Mouse (Mus musculus): Measurements from ENCODE around the gene Cabp7. TPM values are rescaled to one million over a fixed set of nuclear protein-coding genes. Genes with fewer than 3 reads are reported as not detected.

The Cabp7 gene
- polyA plus RNA-seq, 1 experiment from 2014 or later, result 2.3 TPM

DNA sequence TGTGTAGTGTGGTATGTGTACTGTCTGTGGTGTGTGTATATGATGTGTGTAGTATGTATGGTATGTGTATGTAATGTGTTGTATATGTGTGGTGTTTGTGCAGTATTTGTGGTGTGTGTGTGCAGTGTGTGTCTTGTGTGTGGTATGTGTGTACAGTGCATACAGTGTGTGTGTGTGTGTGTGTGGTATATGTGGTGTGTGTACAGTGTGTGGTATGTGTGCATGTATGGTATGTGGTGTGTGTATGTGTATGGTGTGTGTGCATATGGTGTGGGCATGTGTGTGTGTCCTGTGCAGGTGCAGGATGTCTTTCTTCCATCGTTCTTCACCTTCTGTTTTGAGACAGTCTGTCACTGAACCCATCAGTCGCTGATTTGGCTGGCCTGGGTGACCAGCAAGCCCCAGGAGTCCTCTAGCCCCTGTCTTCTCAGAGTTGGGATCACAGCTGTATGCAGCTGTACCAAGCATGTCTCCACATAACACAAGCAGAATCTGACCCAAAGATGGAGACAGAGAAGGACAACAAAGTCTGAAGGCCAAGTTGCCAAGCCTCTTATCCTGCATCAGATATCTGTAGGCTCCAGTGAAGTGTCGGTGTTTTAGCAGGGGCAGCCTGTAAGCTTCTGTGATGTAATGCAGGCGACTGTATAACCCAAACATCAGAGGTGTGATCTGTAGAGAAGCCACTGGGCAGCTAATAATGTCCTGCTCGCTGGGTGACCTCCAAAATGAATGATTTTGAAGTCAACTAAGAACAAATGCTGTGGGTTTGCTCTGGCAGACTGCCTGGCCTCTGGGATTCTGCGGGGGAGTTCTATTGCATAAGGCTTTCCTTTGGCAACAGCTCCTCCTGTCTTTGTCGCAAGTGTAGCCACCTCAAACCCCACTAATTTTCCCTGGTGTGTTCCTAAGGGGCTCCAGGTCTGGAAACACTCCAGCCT, 49.3 kb downstream of the Cabp7 start:
- no peaks in the 10 kb centered on the region for H3K4me1 ChIP-seq (replicated peaks)
- 59% methylated on average over 7 of the region's 7 CpGs for WGBS
- ATAC-seq (ENCODE audit: low FRiP score, low read depth), result no peak

DNA sequence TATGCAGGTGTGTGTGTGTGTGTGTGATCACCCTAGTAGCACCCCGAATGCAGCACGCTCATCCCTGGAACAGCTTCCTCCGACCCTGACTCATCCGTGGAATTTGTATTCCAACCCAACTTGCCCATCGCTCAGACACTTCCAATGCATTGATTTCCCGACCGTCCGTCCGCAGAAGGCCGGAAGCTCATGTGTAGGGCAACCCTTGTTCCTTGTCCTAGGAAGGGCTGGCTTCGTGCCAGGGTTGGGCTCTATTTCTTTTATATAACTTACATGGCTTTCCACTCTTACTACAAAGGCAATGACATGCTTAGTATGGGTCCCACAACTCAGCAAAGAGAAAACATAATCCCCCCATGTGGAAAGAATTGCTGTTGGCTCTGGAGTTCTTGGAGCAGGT, 54.4 kb downstream of the Cabp7 start:
- Histone ChIP-seq H3K9ac (no peak overlapping the region), H3K27me3 (no peaks in the 10 kb centered on the region), H3K4me3 (no peak overlapping the region), H3K36me3 (no peaks in the 10 kb centered on the region), H3K4me1 (replicated peaks) (no peaks in the 10 kb centered on the region), H3K9me3 (no peaks in the 10 kb centered on the region), H3K27ac (replicated peaks) (no peak overlapping the region), H3K4me2 (no peak overlapping the region)
- ATAC-seq (ENCODE audit: low FRiP score, low read depth), result no peak
- 63% methylated on average over 11 of the region's 11 CpGs for WGBS

More for the DNA sequence above, 49.3 kb downstream of the Cabp7 start:
- Histone ChIP-seq H3K27ac (replicated peaks) (no peak overlapping the region), H3K9me3 (no peaks in the 10 kb centered on the region), H3K36me3 (peaks cover 8% of the 10 kb centered on the region; the same call in 1 of the 2 replicates), H3K4me2 (no peak overlapping the region), H3K4me3 (no peak overlapping the region), H3K27me3 (no peaks in the 10 kb centered on the region), H3K9ac (no peak overlapping the region)

- WGBS, result 52% methylated on average over 10 of the region's 10 CpGs
- ATAC-seq (ENCODE audit: low FRiP score, low read depth), result no peak; the same call in 1 of the 2 replicates
- no peak overlapping the region for H3K9ac ChIP-seq
Observed at GRCm38 (mm10) chr11:4691213-4691612, 55.4 kb downstream of the Cabp7 start.

DNA sequence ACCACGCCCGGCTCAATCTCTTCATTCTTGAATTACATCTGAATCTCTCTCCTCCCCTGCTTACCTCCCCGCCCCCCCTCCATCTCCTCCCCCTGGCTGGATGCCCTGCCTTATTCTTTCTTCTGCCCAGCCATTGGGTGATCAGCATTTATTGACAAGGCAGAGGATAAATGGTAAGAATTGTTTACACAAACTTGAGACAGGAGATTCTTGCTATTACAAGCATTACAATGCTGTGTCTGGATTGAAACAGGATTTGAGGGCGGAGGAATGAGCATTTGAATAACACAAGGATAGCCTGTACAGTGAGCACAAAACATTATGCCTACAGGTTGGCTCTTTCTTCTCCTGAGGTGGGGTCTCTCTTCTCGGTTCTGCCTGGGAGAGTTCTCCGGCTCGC, 56.2 kb downstream of the Cabp7 start:
- Histone ChIP-seq H3K9ac (no peak overlapping the region), H3K36me3 (no peaks in the 10 kb centered on the region), H3K27ac (replicated peaks) (no peak overlapping the region), H3K27me3 (no peaks in the 10 kb centered on the region), H3K4me2 (no peak overlapping the region), H3K4me1 (replicated peaks) (no peaks in the 10 kb centered on the region), H3K4me3 (no peak overlapping the region), H3K9me3 (no peaks in the 10 kb centered on the region)
- 85% methylated on average over 7 of the region's 7 CpGs for WGBS
- ATAC-seq (ENCODE audit: low FRiP score, low read depth), result no peak

More at GRCm38 (mm10) chr11:4691213-4691612, 55.4 kb downstream of the Cabp7 start:
- Histone ChIP-seq H3K9me3 (no peaks in the 10 kb centered on the region), H3K27me3 (no peaks in the 10 kb centered on the region), H3K27ac (replicated peaks) (no peak overlapping the region), H3K4me3 (no peak overlapping the region), H3K4me1 (replicated peaks) (no peaks in the 10 kb centered on the region), H3K36me3 (no peaks in the 10 kb centered on the region), H3K4me2 (no peak overlapping the region)

DNA sequence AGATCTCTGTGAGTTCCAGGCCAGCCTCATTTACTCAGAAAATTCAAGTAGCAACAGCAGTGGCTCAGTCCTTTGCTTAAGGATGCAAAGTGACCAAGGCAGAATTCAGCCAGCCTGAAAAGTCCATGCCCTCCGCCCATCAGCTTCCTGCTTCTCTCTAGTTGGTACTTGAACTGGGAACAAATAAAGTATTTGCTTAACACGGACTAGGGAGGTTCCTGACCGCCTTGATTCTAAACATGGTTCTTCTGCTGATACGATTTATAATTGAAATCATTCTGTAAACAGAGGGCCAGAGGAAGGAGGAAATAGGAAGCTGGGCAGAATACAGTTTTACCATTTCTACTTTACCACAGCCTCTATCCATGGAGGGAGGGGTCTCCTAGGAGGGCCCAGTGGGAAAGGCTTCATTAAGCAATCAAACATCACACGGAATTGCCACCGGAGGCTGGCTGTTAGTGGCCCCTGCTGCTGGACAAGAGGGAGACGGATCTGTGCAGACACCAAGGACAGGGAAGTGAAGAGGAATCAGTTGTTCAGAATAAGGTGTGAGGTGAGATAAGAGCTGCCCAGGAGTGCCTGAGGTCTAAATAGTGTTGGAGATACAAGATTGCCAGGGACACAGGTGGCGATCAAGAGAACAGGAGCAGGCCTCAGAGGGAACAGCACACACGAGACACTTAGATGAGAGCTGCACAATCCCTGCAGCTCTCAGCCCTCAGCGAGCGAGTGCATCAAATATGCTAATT, 57.8 kb downstream of the Cabp7 start:
- WGBS, result 66% methylated on average over 11 of the region's 11 CpGs
- H3K4me2 ChIP-seq, result no peak overlapping the region
- no peak overlapping the region for H3K9ac ChIP-seq
- H3K36me3 ChIP-seq, result no peaks in the 10 kb centered on the region
- H3K9me3 ChIP-seq, result no peaks in the 10 kb centered on the region
- H3K4me3 ChIP-seq, result no peak overlapping the region
- no peaks in the 10 kb centered on the region for H3K27me3 ChIP-seq
- no peak overlapping the region for H3K27ac ChIP-seq (replicated peaks)
- no peak for ATAC-seq (ENCODE audit: low FRiP score, low read depth)
- no peaks in the 10 kb centered on the region for H3K4me1 ChIP-seq (replicated peaks)

- H3K4me3 ChIP-seq, result no peak overlapping the region
- H3K27ac ChIP-seq (replicated peaks), result no peak overlapping the region
- H3K4me2 ChIP-seq, result no peak overlapping the region
- H3K27me3 ChIP-seq, result no peaks in the 10 kb centered on the region
- no peaks in the 10 kb centered on the region for H3K9me3 ChIP-seq
- H3K9ac ChIP-seq, result no peak overlapping the region
- H3K36me3 ChIP-seq, result peaks cover 8% of the 10 kb centered on the region
- no peak for ATAC-seq (ENCODE audit: low FRiP score, low read depth)
- 83% methylated on average over 3 of the region's 3 CpGs for WGBS
- no peaks in the 10 kb centered on the region for H3K4me1 ChIP-seq (replicated peaks)
Observed at GRCm38 (mm10) chr11:4687874-4688273, 58.7 kb downstream of the Cabp7 start.

- Histone ChIP-seq H3K4me2 (no peak overlapping the region), H3K9ac (no peak overlapping the region), H3K27ac (replicated peaks) (no peak overlapping the region), H3K9me3 (no peaks in the 10 kb centered on the region), H3K27me3 (no peaks in the 10 kb centered on the region), H3K4me3 (no peak overlapping the region), H3K36me3 (peaks cover 14% of the 10 kb centered on the region), H3K4me1 (replicated peaks) (no peaks in the 10 kb centered on the region)
- WGBS, result 83% methylated on average over 3 of the region's 3 CpGs
- ATAC-seq (ENCODE audit: low FRiP score, low read depth), result no peak
Observed at GRCm38 (mm10) chr11:4687027-4687426, 59.6 kb downstream of the Cabp7 start.

Other genes starting within 250 kb of the Cabp7 start
- gene Mtmr3, start 151.9 kb downstream of the Cabp7 start, polyA plus RNA-seq (2015; fragmentation: Nextera tagmentation; extraction: Ambion mirVana), result 34.3 and 34.4 TPM in 2 replicates
- not detected in 2 replicates for gene Gm11032, start 126.7 kb downstream of the Cabp7 start, polyA plus RNA-seq (2015; fragmentation: Nextera tagmentation; extraction: Ambion mirVana)
- gene Ascc2, start 109.0 kb downstream of the Cabp7 start, polyA plus RNA-seq (2015; fragmentation: Nextera tagmentation; extraction: Ambion mirVana), result 21.1 and 21.4 TPM in 2 replicates
- gene Uqcr10, start 42.4 kb downstream of the Cabp7 start, polyA plus RNA-seq (2015; fragmentation: Nextera tagmentation; extraction: Ambion mirVana), result 678 and 743 TPM in 2 replicates
- 62.2 and 63.8 TPM in 2 replicates for gene Zmat5, start 42.1 kb downstream of the Cabp7 start, polyA plus RNA-seq (2015; fragmentation: Nextera tagmentation; extraction: Ambion mirVana)
- 66.8 and 72.3 TPM in 2 replicates for gene Nf2, start 102.8 kb upstream of the Cabp7 start, polyA plus RNA-seq (2015; fragmentation: Nextera tagmentation; extraction: Ambion mirVana)
- 137 and 139 TPM in 2 replicates for gene Nipsnap1, start 127.2 kb upstream of the Cabp7 start, polyA plus RNA-seq (2015; fragmentation: Nextera tagmentation; extraction: Ambion mirVana)
- 48.7 and 51.4 TPM in 2 replicates for gene Thoc5, start 148.5 kb upstream of the Cabp7 start, polyA plus RNA-seq (2015; fragmentation: Nextera tagmentation; extraction: Ambion mirVana)
- 11.2 and 11.6 TPM in 2 replicates for gene Nefh, start 201.3 kb upstream of the Cabp7 start, polyA plus RNA-seq (2015; fragmentation: Nextera tagmentation; extraction: Ambion mirVana)
- gene Ap1b1, start 240.0 kb upstream of the Cabp7 start, polyA plus RNA-seq (2015; fragmentation: Nextera tagmentation; extraction: Ambion mirVana), result 99.1 and 105 TPM in 2 replicates

Measured in hindbrain, embryonic 15.5 days (tissue).